In the genomic region with DNA sequence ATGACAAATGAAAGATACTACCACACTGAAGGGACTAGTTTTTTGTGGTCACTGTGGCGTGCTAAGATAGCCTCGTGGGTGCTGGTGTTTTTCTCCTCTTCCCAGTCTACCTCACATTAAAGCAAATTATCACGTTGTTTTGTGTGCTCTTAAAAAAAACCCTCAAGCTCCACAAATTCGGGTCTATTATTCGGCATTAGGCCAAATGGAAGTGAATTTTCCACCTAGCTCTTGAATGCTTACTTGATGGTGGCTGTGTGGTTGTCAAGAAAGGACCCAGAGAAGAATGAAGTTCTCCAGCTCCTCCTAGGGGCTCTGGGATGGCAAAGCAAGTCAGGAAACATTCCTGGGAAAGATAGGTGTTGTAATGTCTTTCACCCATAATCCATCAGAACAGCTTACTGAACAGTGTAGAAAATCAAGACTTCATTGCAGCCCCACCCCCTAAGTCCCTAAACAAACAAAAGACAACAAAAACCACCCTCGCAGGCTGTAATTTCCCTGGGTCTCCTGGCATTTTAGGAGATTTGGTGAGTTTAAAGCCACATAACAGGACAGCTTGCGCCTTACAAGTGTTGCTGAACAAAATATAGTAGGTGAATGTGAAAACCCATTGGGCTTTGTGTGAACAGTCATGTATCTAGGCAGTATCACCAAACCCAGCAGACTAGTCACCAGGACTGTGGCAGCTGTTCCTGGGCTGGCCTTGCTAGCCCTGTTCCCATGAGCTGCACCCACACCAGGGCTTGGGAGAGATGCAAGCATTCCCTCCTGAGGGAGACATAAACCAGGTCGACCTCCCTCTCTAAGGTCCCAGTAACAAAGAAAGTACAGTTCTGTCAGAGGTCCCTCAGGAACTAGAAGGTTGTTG, we compare ENCODE assay signal across 8 mouse cellular contexts. TPM values are rescaled to one million over a fixed set of nuclear protein-coding genes. Genes with fewer than 3 reads are reported as not detected.
A peak's percentile ranks its signal among the peaks of the same experiment; 100 is the strongest.
DNase-seq lines count a peak whose midpoint lies in the region; ATAC-seq and TF ChIP-seq lines count a peak whose summit lies in the region.

No protein-coding gene starts in this region.

- H3K4me2 ChIP-seq in forebrain, postnatal 0 days (ENCODE audit: low read depth), result peak overlapping the region; percentile 36
- peak overlapping the region; percentile 54 for H3K4me2 ChIP-seq in lung, embryonic 15.5 days
- peak overlapping the region; percentile 51 for H3K4me2 ChIP-seq in stomach, embryonic 16.5 days (ENCODE audit: low read depth, low read length)

- peak overlapping the region; percentile 7; the same call in 1 of the 2 replicates for H3K27ac ChIP-seq in brown adipose tissue, adult 24 weeks (replicated peaks; ENCODE audit: low read depth, low read length)
- peak overlapping the region; percentile 91 for H3K27ac ChIP-seq in forebrain, postnatal 0 days (ENCODE audit: low read depth, low read length)
- H3K27ac ChIP-seq in kidney, adult 2 months (ENCODE audit: insufficient read depth, low read depth, low read length), result no peak overlapping the region; the same call in 1 of the 2 replicates
- peak overlapping the region; percentile 92; the same call in 1 of the 2 replicates for H3K27ac ChIP-seq in lung, embryonic 15.5 days
- peak overlapping the region; percentile 52; the same call in 1 of the 2 replicates for H3K27ac ChIP-seq in stomach, embryonic 16.5 days (ENCODE audit: low read length)

- peak; percentile 35 to 75 for DNase-seq in layer of hippocampus, postnatal 14 days (ENCODE audit: low spot score in 2 of 2)
- DNase-seq in layer of hippocampus, postnatal 25 days (ENCODE audit: extremely low spot score in 1 of 2, low spot score in 1 of 2), result no peak
- peak; percentile 81 for DNase-seq in forebrain, postnatal 0 days
- DNase-seq in kidney, adult 2 months, result peak; percentile 84
- DNase-seq in urinary bladder, adult 18-20 months (ENCODE audit: low spot score in 2 of 2), result no peak

- no peaks in the 10 kb centered on the region for H3K27me3 ChIP-seq in forebrain, postnatal 0 days (ENCODE audit: insufficient read depth, low read length)
- no peaks in the 10 kb centered on the region for H3K27me3 ChIP-seq in kidney, adult 2 months (replicated peaks; ENCODE audit: control insufficient read depth, insufficient read depth, low read length)
- H3K27me3 ChIP-seq in lung, embryonic 15.5 days, result no peaks in the 10 kb centered on the region
- H3K27me3 ChIP-seq in stomach, embryonic 16.5 days (ENCODE audit: control insufficient read depth, insufficient read depth, low read length), result no peaks in the 10 kb centered on the region

- no peaks in the 10 kb centered on the region for H3K36me3 ChIP-seq in forebrain, postnatal 0 days (ENCODE audit: insufficient read depth)
- H3K36me3 ChIP-seq in kidney, adult 2 months (ENCODE audit: control insufficient read depth, insufficient read depth, low read length), result no peaks in the 10 kb centered on the region
- H3K36me3 ChIP-seq in lung, embryonic 15.5 days, result no peaks in the 10 kb centered on the region
- no peaks in the 10 kb centered on the region for H3K36me3 ChIP-seq in stomach, embryonic 16.5 days (ENCODE audit: control insufficient read depth, insufficient read depth, low read length)

- peak; percentile 24; the same call in 1 of the 2 replicates for ATAC-seq in forebrain, postnatal 0 days
- no peak for ATAC-seq in lung, embryonic 15.5 days (ENCODE audit: borderline replicate concordance, extremely low read depth, low FRiP score, low TSS enrichment)
- no peak for ATAC-seq in stomach, embryonic 16.5 days (ENCODE audit: insufficient read depth, low FRiP score)

- peak overlapping the region; percentile 70; the same call in 1 of the 2 replicates for H3K9ac ChIP-seq in forebrain, postnatal 0 days
- H3K9ac ChIP-seq in lung, embryonic 15.5 days, result no peak overlapping the region
- peak overlapping the region; percentile 46; the same call in 1 of the 2 replicates for H3K9ac ChIP-seq in stomach, embryonic 16.5 days (ENCODE audit: low read length)

- no peaks in the 10 kb centered on the region for H3K9me3 ChIP-seq in forebrain, postnatal 0 days (ENCODE audit: low read length)
- H3K9me3 ChIP-seq in lung, embryonic 15.5 days, result no peaks in the 10 kb centered on the region
- H3K9me3 ChIP-seq in stomach, embryonic 16.5 days (replicated peaks; ENCODE audit: control insufficient read depth, low read length), result no peaks in the 10 kb centered on the region

- peak; percentile 72 for TF ChIP-seq CTCF in forebrain, postnatal 0 days (IDR thresholded peaks at IDR 0.05; ENCODE audit: low read depth)
- peak; percentile 52 for TF ChIP-seq CTCF in kidney, adult 2 months (conservative IDR thresholded peaks at IDR 0.05; ENCODE audit: insufficient read depth, insufficient read length, low read depth, low read length)

- TF ChIP-seq POLR2A in kidney, adult 2 months (IDR thresholded peaks at IDR 0.05; ENCODE audit: low read depth, low read length), result no peak

- H3K4me3 ChIP-seq in brown adipose tissue, adult 24 weeks (ENCODE audit: insufficient read depth, low read depth, low read length), result peak overlapping the region; percentile 15; the same call in 1 of the 2 replicates
- H3K4me3 ChIP-seq in forebrain, postnatal 0 days (ENCODE audit: low read depth, low read length), result peak overlapping the region; percentile 49
- H3K4me3 ChIP-seq in kidney, adult 2 months (ENCODE audit: insufficient read depth, low read depth, low read length), result no peak overlapping the region; the same call in 1 of the 2 replicates
- H3K4me3 ChIP-seq in lung, embryonic 15.5 days, result peak overlapping the region; percentile 70
- H3K4me3 ChIP-seq in stomach, embryonic 16.5 days (replicated peaks; ENCODE audit: low read length), result peak overlapping the region; percentile 62

- WGBS in forebrain, postnatal 0 days, result 15% methylated on average over 8 of the region's 8 CpGs
- WGBS in kidney, adult 2 months, result 22% methylated on average over 8 of the region's 8 CpGs
- 15% methylated on average over 8 of the region's 8 CpGs for WGBS in lung, embryonic 15.5 days
- WGBS in stomach, embryonic 16.5 days, result 19% methylated on average over 8 of the region's 8 CpGs

- H3K4me1 ChIP-seq in brown adipose tissue, adult 24 weeks (ENCODE audit: control insufficient read depth, insufficient read depth, insufficient read length, low read length), result peaks cover 16% of the 10 kb centered on the region
- H3K4me1 ChIP-seq in forebrain, postnatal 0 days (ENCODE audit: insufficient read depth), result 0 out of 2 replicates have a peak, but pooled peaks cover 3% of the 10 kb centered on the region
- peaks cover 3% of the 10 kb centered on the region for H3K4me1 ChIP-seq in kidney, adult 2 months (ENCODE audit: control insufficient read depth, insufficient read depth, low read length)
- peaks cover 13% of the 10 kb centered on the region for H3K4me1 ChIP-seq in lung, embryonic 15.5 days
- peaks cover 4% of the 10 kb centered on the region; the same call in 1 of the 2 replicates for H3K4me1 ChIP-seq in stomach, embryonic 16.5 days (ENCODE audit: control insufficient read depth, insufficient read depth, low read length)

RNA-seq across cellular contexts. Expression of gene Shf, which starts 9.7 kb away (rescaled TPM):
- total RNA-seq in layer of hippocampus, postnatal 14 days (2021), result 10 to 100 TPM; 57.5 to 65.2 TPM
- 10 to 100 TPM; 60.7 to 62.2 TPM for total RNA-seq in layer of hippocampus, postnatal 25 days (2021)
- polyA plus RNA-seq in brown adipose tissue, adult 24 weeks (2012; ENCODE audit: insufficient read depth, insufficient read length, missing spikeins), result 3.1 and 4.5 TPM in 2 replicates
- total RNA-seq in forebrain, postnatal 0 days (2014; rRNA removed), result 69.3 and 70.7 TPM in 2 replicates
- polyA plus RNA-seq in forebrain, postnatal 0 days (2015; fragmentation: Nextera tagmentation; extraction: Ambion mirVana), result 6.7 and 7.7 TPM in 2 replicates
- 14.7 and 16.2 TPM in 2 replicates for polyA plus RNA-seq in kidney, adult 2 months (2012; rRNA removed)
- polyA plus RNA-seq in lung, embryonic 15.5 days (2015; fragmentation: Nextera tagmentation; extraction: Ambion mirVana), result 2.1 and 2.9 TPM in 2 replicates
- polyA plus RNA-seq in stomach, embryonic 16.5 days (2015; fragmentation: Nextera tagmentation; extraction: Ambion mirVana), result 1.1 and 2.5 TPM in 2 replicates

RNA-seq across cellular contexts. Expression of gene Slc28a2, which starts 47.6 kb away (rescaled TPM):
- not detected for total RNA-seq in layer of hippocampus, postnatal 14 days (2021)
- under 1 TPM in 1 of 2 experiments, not detected in 1; 0.12 TPM for total RNA-seq in layer of hippocampus, postnatal 25 days (2021)
- 6.6 and 15.1 TPM in 2 replicates for polyA plus RNA-seq in brown adipose tissue, adult 24 weeks (2012; ENCODE audit: insufficient read depth, insufficient read length, missing spikeins)
- 0.05 and 0.15 TPM in 2 replicates for total RNA-seq in forebrain, postnatal 0 days (2014; rRNA removed)
- polyA plus RNA-seq in forebrain, postnatal 0 days (2015; fragmentation: Nextera tagmentation; extraction: Ambion mirVana), result 0.08 and 0.15 TPM in 2 replicates
- 0.69 and 2.0 TPM in 2 replicates for polyA plus RNA-seq in kidney, adult 2 months (2012; rRNA removed)
- 0.16 and 0.31 TPM in 2 replicates for polyA plus RNA-seq in lung, embryonic 15.5 days (2015; fragmentation: Nextera tagmentation; extraction: Ambion mirVana)
- polyA plus RNA-seq in stomach, embryonic 16.5 days (2015; fragmentation: Nextera tagmentation; extraction: Ambion mirVana), result 16.7 and 17.7 TPM in 2 replicates

Comparison
In these comparisons a context has a peak if more than half of its experiments do, and no peak if none do; other contexts are left out.
1. DNase-seq: peak in layer of hippocampus, postnatal 14 days (2 of 2), forebrain, postnatal 0 days (single experiment) and kidney, adult 2 months (single experiment); none in layer of hippocampus, postnatal 25 days (0 of 2) and urinary bladder, adult 18-20 months (0 of 2).
2. Peak in every context shown above with its lines, with median percentiles within 50 percentile points of each other: H3K4me2 ChIP-seq.